Mouse (Mus musculus): Measurements from ENCODE around the gene Gm5269. TPM values are rescaled to one million over a fixed set of nuclear protein-coding genes. Genes with fewer than 3 reads are reported as not detected.

Gene Gm5269
- polyA plus RNA-seq, 1 experiment from 2014 or later: not detected

Other genes with a start within 250 kb of the Gm5269 start
- 61.8 and 74.1 TPM in 2 replicates for gene Wdr75, start 95.1 kb downstream of the Gm5269 start, polyA plus RNA-seq (2015; fragmentation: Nextera tagmentation; extraction: Ambion mirVana)
- gene Slc40a1, start 36.2 kb upstream of the Gm5269 start, polyA plus RNA-seq (2015; fragmentation: Nextera tagmentation; extraction: Ambion mirVana): 27.5 and 30.0 TPM in 2 replicates
- 2.6 TPM in 2 replicates for gene Dnah7b, start 176.0 kb upstream of the Gm5269 start, polyA plus RNA-seq (2015; fragmentation: Nextera tagmentation; extraction: Ambion mirVana)